8 mouse cellular contexts compared by ENCODE assay signal in genomic region chr17:27512619-27513161, GRCm38 (mm10). TPM values are rescaled to one million over a fixed set of nuclear protein-coding genes. Genes with fewer than 3 reads are reported as not detected.
DNase-seq lines count a peak whose midpoint lies in the region; ATAC-seq lines count a peak whose summit lies in the region.

No protein-coding gene starts in this region.

- whole genome bisulfite sequencing in kidney, embryonic 16.5 days = under 1% methylated on average over 63 of the region's 78 CpGs
- under 1% methylated on average over 71 of the region's 78 CpGs for WGBS in forebrain, embryonic 11.5 days
- WGBS in limb, embryonic 12.5 days = under 1% methylated on average over 54 of the region's 78 CpGs
- WGBS in stomach, embryonic 14.5 days = under 1% methylated on average over 67 of the region's 78 CpGs

- H3K36me3 ChIP-seq in kidney, embryonic 16.5 days (ENCODE audit: insufficient read depth, low read length) = no peaks in the 10 kb centered on the region
- no peaks in the 10 kb centered on the region for H3K36me3 ChIP-seq in forebrain, embryonic 11.5 days (ENCODE audit: control insufficient read depth, insufficient read depth, low read length)
- H3K36me3 ChIP-seq in limb, embryonic 12.5 days = no peaks in the 10 kb centered on the region
- H3K36me3 ChIP-seq in stomach, embryonic 14.5 days (ENCODE audit: control insufficient read depth, insufficient read depth, low read length) = no peaks in the 10 kb centered on the region

- H3K4me2 ChIP-seq in kidney, embryonic 16.5 days (replicated peaks; ENCODE audit: low read depth, low read length) = peak overlapping the region; percentile 100
- peak overlapping the region; percentile 97 for H3K4me2 ChIP-seq in forebrain, embryonic 11.5 days (ENCODE audit: low read depth, low read length, severe bottlenecking)
- H3K4me2 ChIP-seq in limb, embryonic 12.5 days = peak overlapping the region; percentile 100
- H3K4me2 ChIP-seq in stomach, embryonic 14.5 days (replicated peaks; ENCODE audit: low read depth, low read length) = peak overlapping the region; percentile 100

- peaks cover 23% of the 10 kb centered on the region for H3K4me1 ChIP-seq in kidney, embryonic 16.5 days (ENCODE audit: insufficient read depth, low read length)
- peaks cover 20% of the 10 kb centered on the region for H3K4me1 ChIP-seq in forebrain, embryonic 11.5 days (replicated peaks; ENCODE audit: control insufficient read depth, insufficient read depth, low read length)
- peaks cover 27% of the 10 kb centered on the region for H3K4me1 ChIP-seq in limb, embryonic 12.5 days (replicated peaks)
- H3K4me1 ChIP-seq in stomach, embryonic 14.5 days (ENCODE audit: control insufficient read depth, insufficient read depth, low read length) = peaks cover 8% of the 10 kb centered on the region; the same call in 1 of the 2 replicates

- no peaks in the 10 kb centered on the region for H3K9me3 ChIP-seq in kidney, embryonic 16.5 days (ENCODE audit: low read length)
- no peaks in the 10 kb centered on the region for H3K9me3 ChIP-seq in forebrain, embryonic 11.5 days (ENCODE audit: control insufficient read depth, low read length)
- no peaks in the 10 kb centered on the region for H3K9me3 ChIP-seq in limb, embryonic 12.5 days
- H3K9me3 ChIP-seq in stomach, embryonic 14.5 days (ENCODE audit: control insufficient read depth, low read depth, low read length) = no peaks in the 10 kb centered on the region

- peak; percentile 9; the same call in 1 of the 2 replicates for ATAC-seq in kidney, embryonic 16.5 days (ENCODE audit: low FRiP score, low TSS enrichment)
- ATAC-seq in forebrain, embryonic 11.5 days (replicated peaks; ENCODE audit: low FRiP score) = peak; percentile 12; the same call in 1 of the 2 replicates
- ATAC-seq in limb, embryonic 12.5 days (ENCODE audit: insufficient number of reproducible peaks, insufficient read depth, low FRiP score, low TSS enrichment, low read depth) = no peak
- no peak for ATAC-seq in stomach, embryonic 14.5 days (ENCODE audit: insufficient number of reproducible peaks, insufficient read depth, low FRiP score, low read depth)

- H3K9ac ChIP-seq in kidney, embryonic 16.5 days (replicated peaks; ENCODE audit: low read length) = peak overlapping the region; percentile 68
- peak overlapping the region; percentile 64 for H3K9ac ChIP-seq in forebrain, embryonic 11.5 days (ENCODE audit: low read length)
- H3K9ac ChIP-seq in limb, embryonic 12.5 days (replicated peaks) = peak overlapping the region; percentile 69
- peak overlapping the region; percentile 30; the same call in 1 of the 2 replicates for H3K9ac ChIP-seq in stomach, embryonic 14.5 days (replicated peaks; ENCODE audit: low read depth, low read length)

- peak overlapping the region; percentile 59 for H3K4me3 ChIP-seq in kidney, embryonic 16.5 days (ENCODE audit: low read length)
- H3K4me3 ChIP-seq in forebrain, embryonic 11.5 days (ENCODE audit: low read depth, low read length) = peak overlapping the region; percentile 58
- H3K4me3 ChIP-seq in limb, embryonic 12.5 days (replicated peaks) = peak overlapping the region; percentile 64
- peak overlapping the region; percentile 47 for H3K4me3 ChIP-seq in stomach, embryonic 14.5 days (ENCODE audit: low read depth, low read length)

- DNase-seq in kidney, adult 8-10 months = no peak
- DNase-seq in adrenal gland, postnatal 14 days = peak; percentile 47
- DNase-seq in forebrain, embryonic 11.5 days (ENCODE audit: low spot score) = peak; percentile 73
- DNase-seq in ovary, postnatal 10 days (ENCODE audit: low spot score) = no peak
- DNase-seq in layer of hippocampus, adult 9-10 months (ENCODE audit: low spot score) = no peak

- H3K27me3 ChIP-seq in kidney, embryonic 16.5 days (ENCODE audit: insufficient read depth, low read length) = peaks cover 72% of the 10 kb centered on the region
- peaks cover 54% of the 10 kb centered on the region for H3K27me3 ChIP-seq in forebrain, embryonic 11.5 days (ENCODE audit: control insufficient read depth, insufficient read depth, low read length)
- peaks cover 97% of the 10 kb centered on the region for H3K27me3 ChIP-seq in limb, embryonic 12.5 days
- peaks cover 40% of the 10 kb centered on the region for H3K27me3 ChIP-seq in stomach, embryonic 14.5 days (ENCODE audit: control insufficient read depth, insufficient read depth, low read length)

- H3K27ac ChIP-seq in kidney, embryonic 16.5 days (ENCODE audit: low read length) = no peak overlapping the region
- H3K27ac ChIP-seq in forebrain, embryonic 11.5 days (ENCODE audit: low read depth, low read length) = no peak overlapping the region
- H3K27ac ChIP-seq in limb, embryonic 12.5 days = no peak overlapping the region
- H3K27ac ChIP-seq in stomach, embryonic 14.5 days (ENCODE audit: low read length) = no peak overlapping the region

RNA-seq across cellular contexts. Expression of gene Grm4, which starts 8.5 kb away (rescaled TPM):
- 0.91 and 1.2 TPM in 2 replicates for polyA plus RNA-seq in kidney, embryonic 16.5 days (2015; fragmentation: Nextera tagmentation; extraction: Ambion mirVana)
- 3.9 and 4.5 TPM in 2 replicates for total RNA-seq in adrenal gland, postnatal 14 days (2021)
- 0.99 and 1.3 TPM in 2 replicates for polyA plus RNA-seq in forebrain, embryonic 11.5 days (2014; fragmentation: Nextera tagmentation; extraction: Ambion mirVana)
- polyA plus RNA-seq in limb, embryonic 12.5 days (2016; fragmentation: Nextera tagmentation; extraction: Ambion mirVana) = 0.58 and 0.59 TPM in 2 replicates
- polyA plus RNA-seq in stomach, embryonic 14.5 days (2014; fragmentation: Nextera tagmentation; extraction: Ambion mirVana) = 0.17 and 0.27 TPM in 2 replicates

RNA-seq across cellular contexts. Expression of gene Hmga1, which starts 43.6 kb away (rescaled TPM):
- polyA plus RNA-seq in kidney, embryonic 16.5 days (2015; fragmentation: Nextera tagmentation; extraction: Ambion mirVana) = 257 and 279 TPM in 2 replicates
- 17.4 and 27.0 TPM in 2 replicates for total RNA-seq in adrenal gland, postnatal 14 days (2021)
- 427 and 461 TPM in 2 replicates for polyA plus RNA-seq in forebrain, embryonic 11.5 days (2014; fragmentation: Nextera tagmentation; extraction: Ambion mirVana)
- polyA plus RNA-seq in limb, embryonic 12.5 days (2016; fragmentation: Nextera tagmentation; extraction: Ambion mirVana) = 324 and 334 TPM in 2 replicates
- polyA plus RNA-seq in stomach, embryonic 14.5 days (2014; fragmentation: Nextera tagmentation; extraction: Ambion mirVana) = 231 and 239 TPM in 2 replicates

RNA-seq across cellular contexts. Expression of gene AI413582, which starts 52.9 kb away (rescaled TPM):
- polyA plus RNA-seq in kidney, embryonic 16.5 days (2015; fragmentation: Nextera tagmentation; extraction: Ambion mirVana) = 20.2 and 23.4 TPM in 2 replicates
- 10.9 and 19.7 TPM in 2 replicates for total RNA-seq in adrenal gland, postnatal 14 days (2021)
- 14.6 and 16.7 TPM in 2 replicates for polyA plus RNA-seq in forebrain, embryonic 11.5 days (2014; fragmentation: Nextera tagmentation; extraction: Ambion mirVana)
- 14.9 and 16.6 TPM in 2 replicates for polyA plus RNA-seq in limb, embryonic 12.5 days (2016; fragmentation: Nextera tagmentation; extraction: Ambion mirVana)
- polyA plus RNA-seq in stomach, embryonic 14.5 days (2014; fragmentation: Nextera tagmentation; extraction: Ambion mirVana) = 22.6 and 24.3 TPM in 2 replicates

Comparison
In these comparisons a context has a peak if more than half of its experiments do, and no peak if none do; other contexts are left out.
1. ATAC-seq: peak in kidney, embryonic 16.5 days (single experiment) and forebrain, embryonic 11.5 days (single experiment); none in limb, embryonic 12.5 days (single experiment) and stomach, embryonic 14.5 days (single experiment).
2. DNase-seq: peak in adrenal gland, postnatal 14 days (single experiment) and forebrain, embryonic 11.5 days (single experiment); none in kidney, adult 8-10 months (0 of 2), ovary, postnatal 10 days (single experiment) and layer of hippocampus, adult 9-10 months (single experiment).
3. Peak in every context shown above with its lines, with median percentiles within 50 percentile points of each other: H3K4me2 ChIP-seq, H3K4me3 ChIP-seq and H3K9ac ChIP-seq.